ENCODE assay signal across 11 mouse cellular contexts in genomic region chr12:66470868-66471267, GRCm38 (mm10).
DNase-seq lines count a peak whose midpoint lies in the region; ATAC-seq lines count a peak whose summit lies in the region.
"Had no signal": no experiment of that assay in that cellular context is flagged by ENCODE, and none has a peak within 500 bp of the region (broad histone marks: within the 10 kb centered on the region; RNA-seq: fewer than 3 reads in every experiment).

No protein-coding gene starts in this region.

- peak; percentile 36 for DNase-seq in layer of hippocampus, adult 11-12 months (ENCODE audit: low spot score)
- no peak for DNase-seq in layer of hippocampus, postnatal 25 days (ENCODE audit: extremely low spot score in 1 of 2, low spot score in 1 of 2)
- DNase-seq in adipocyte (ENCODE audit: low spot score) = peak; percentile 20
- DNase-seq in gastrocnemius, postnatal 14 days = no peak
- DNase-seq in kidney, adult 9 months = no peak
- no peak for DNase-seq in urinary bladder, postnatal 14 days (ENCODE audit: low spot score)
- DNase-seq: cerebellum, postnatal 36 days had no signal

- ATAC-seq in forebrain, embryonic 15.5 days (replicated peaks) = peak; percentile 87
- ATAC-seq in midbrain, embryonic 12.5 days (ENCODE audit: low FRiP score, low read depth) = peak; percentile 64

- no peaks in the 10 kb centered on the region for H3K9me3 ChIP-seq in forebrain, embryonic 15.5 days
- H3K9me3 ChIP-seq in midbrain, embryonic 12.5 days = no peaks in the 10 kb centered on the region
- H3K9me3 ChIP-seq: lung, embryonic 15.5 days; stomach, embryonic 15.5 days had no signal

- H3K27me3 ChIP-seq in forebrain, embryonic 15.5 days = no peaks in the 10 kb centered on the region
- H3K27me3 ChIP-seq in midbrain, embryonic 12.5 days = no peaks in the 10 kb centered on the region
- H3K27me3 ChIP-seq: lung, embryonic 15.5 days; stomach, embryonic 15.5 days had no signal

- H3K4me2 ChIP-seq in forebrain, embryonic 15.5 days (replicated peaks) = peak overlapping the region; percentile 35
- no peak overlapping the region for H3K4me2 ChIP-seq in midbrain, embryonic 12.5 days (replicated peaks)
- H3K4me2 ChIP-seq: lung, embryonic 15.5 days; stomach, embryonic 15.5 days had no signal

- intact Hi-C loops in gastrocnemius, postnatal 14 days (cut with DNase I; ENCODE audit: low total_unique reads) = no loop called here

- no peak overlapping the region for H3K9ac ChIP-seq in forebrain, embryonic 15.5 days (replicated peaks)
- no peak overlapping the region for H3K9ac ChIP-seq in midbrain, embryonic 12.5 days (replicated peaks)
- H3K9ac ChIP-seq: lung, embryonic 15.5 days; stomach, embryonic 15.5 days had no signal

- H3K36me3 ChIP-seq in forebrain, embryonic 15.5 days = no peaks in the 10 kb centered on the region
- no peaks in the 10 kb centered on the region for H3K36me3 ChIP-seq in midbrain, embryonic 12.5 days
- H3K36me3 ChIP-seq: lung, embryonic 15.5 days; stomach, embryonic 15.5 days had no signal

- peak overlapping the region; percentile 46 for H3K27ac ChIP-seq in forebrain, embryonic 15.5 days (replicated peaks)
- no peak overlapping the region for H3K27ac ChIP-seq in midbrain, embryonic 12.5 days (replicated peaks)
- H3K27ac ChIP-seq: lung, embryonic 15.5 days; stomach, embryonic 15.5 days had no signal

- peak overlapping the region; percentile 19 for H3K4me3 ChIP-seq in forebrain, embryonic 15.5 days
- H3K4me3 ChIP-seq in midbrain, embryonic 12.5 days = no peak overlapping the region
- H3K4me3 ChIP-seq: lung, embryonic 15.5 days; stomach, embryonic 15.5 days had no signal

- WGBS in forebrain, embryonic 15.5 days = 9% methylated on average over 4 of the region's 4 CpGs
- 42% methylated on average over 4 of the region's 4 CpGs for WGBS in midbrain, embryonic 12.5 days

- peaks cover 14% of the 10 kb centered on the region for H3K4me1 ChIP-seq in forebrain, embryonic 15.5 days
- H3K4me1 ChIP-seq in midbrain, embryonic 12.5 days = peaks cover 9% of the 10 kb centered on the region
- H3K4me1 ChIP-seq: lung, embryonic 15.5 days; stomach, embryonic 15.5 days had no signal

Comparison
In these comparisons a context has a peak if more than half of its experiments do, and no peak if none do; other contexts are left out.
1. DNase-seq: peak in layer of hippocampus, adult 11-12 months (single experiment) and adipocyte (single experiment); none in layer of hippocampus, postnatal 25 days (0 of 2), gastrocnemius, postnatal 14 days (single experiment), kidney, adult 9 months (single experiment) and urinary bladder, postnatal 14 days (single experiment).